Mouse (Mus musculus): ENCODE data around the gene Padi1.

- TF ChIP-seq CTCF (IDR thresholded peaks at IDR 0.05) (no peak), EP300 (IDR thresholded peaks at IDR 0.05) (no peak)
Observed at GRCm38 (mm10) chr4:140845666-140846065, at the start of gene Padi1.
